27 mouse cellular contexts compared by ENCODE assay signal in genomic region chr5:30161836-30162235, GRCm38 (mm10). TPM values are rescaled to one million over a fixed set of nuclear protein-coding genes. Genes with fewer than 3 reads are reported as not detected.
"Had no signal": no experiment of that assay in that cellular context is flagged by ENCODE, and none has a peak within 500 bp of the region (broad histone marks: within the 10 kb centered on the region; RNA-seq: fewer than 3 reads in every experiment).

No protein-coding gene starts in this region.

- H3K36me3 ChIP-seq: midbrain, embryonic 12.5 days had no signal

- H3K4me2 ChIP-seq: lung, embryonic 15.5 days; midbrain, embryonic 12.5 days; neural tube, embryonic 13.5 days; neural tube, embryonic 15.5 days had no signal

- DNase-seq: lung, adult 2 months; lung, postnatal 14 days; lung, postnatal 36 days; midbrain, embryonic 14.5 days; retina, postnatal 1 day; right cerebral cortex, adult 18-20 months; right cerebral cortex, postnatal 25 days; right cerebral cortex, postnatal 4 days; spleen, adult 18-20 months; thymus, adult 18-20 months; thymus, postnatal 14 days; thymus, postnatal 36 days had no signal

- H3K9me3 ChIP-seq: lung, embryonic 15.5 days; megakaryocyte, embryonic 14.5 days; midbrain, embryonic 12.5 days; neural tube, embryonic 13.5 days; neural tube, embryonic 15.5 days had no signal

- ATAC-seq: lung, postnatal 0 days; midbrain, embryonic 16.5 days had no signal

- H3K9ac ChIP-seq: lung, embryonic 15.5 days; midbrain, embryonic 12.5 days; neural tube, embryonic 13.5 days; neural tube, embryonic 15.5 days had no signal

- H3K4me3 ChIP-seq: lung, embryonic 15.5 days; megakaryocyte, embryonic 14.5 days; midbrain, embryonic 12.5 days; myocyte; neural tube, embryonic 13.5 days; neural tube, embryonic 15.5 days had no signal

- H3K27ac ChIP-seq: lung, embryonic 15.5 days; macrophage; midbrain, embryonic 12.5 days; neural tube, embryonic 13.5 days; neural tube, embryonic 15.5 days had no signal

- H3K4me1 ChIP-seq: midbrain, embryonic 12.5 days had no signal

- H3K27me3 ChIP-seq: lung, embryonic 15.5 days; megakaryocyte, embryonic 14.5 days; midbrain, embryonic 12.5 days; neural tube, embryonic 13.5 days; neural tube, embryonic 15.5 days had no signal

RNA-seq across cellular contexts. Expression of gene Adgrf3, which starts 43.7 kb away (rescaled TPM):
- polyA plus RNA-seq: macrophage; midbrain, embryonic 12.5 days; midbrain, embryonic 14.5 days; midbrain, embryonic 16.5 days; neural tube, embryonic 11.5 days; neural tube, embryonic 13.5 days; neural tube, embryonic 15.5 days had no signal

RNA-seq across cellular contexts. Expression of gene 3110082J24Rik, which starts 56.0 kb away (rescaled TPM):
- total RNA-seq: megakaryocyte progenitor cell, adult 5-6 weeks had no signal
- polyA plus RNA-seq: lung, adult 2 months; lung, embryonic 15.5 days; lung, postnatal 0 days; macrophage; small intestine, adult 2 months; stomach, embryonic 14.5 days; stomach, embryonic 16.5 days; thymus, postnatal 0 days had no signal

RNA-seq across cellular contexts. Expression of gene Garem2, which starts 56.9 kb away (rescaled TPM):
- total RNA-seq: megakaryocyte progenitor cell, adult 5-6 weeks had no signal
- polyA plus RNA-seq: macrophage had no signal
